Mouse (Mus musculus): ENCODE results near the gene Olfr1501.

DNA sequence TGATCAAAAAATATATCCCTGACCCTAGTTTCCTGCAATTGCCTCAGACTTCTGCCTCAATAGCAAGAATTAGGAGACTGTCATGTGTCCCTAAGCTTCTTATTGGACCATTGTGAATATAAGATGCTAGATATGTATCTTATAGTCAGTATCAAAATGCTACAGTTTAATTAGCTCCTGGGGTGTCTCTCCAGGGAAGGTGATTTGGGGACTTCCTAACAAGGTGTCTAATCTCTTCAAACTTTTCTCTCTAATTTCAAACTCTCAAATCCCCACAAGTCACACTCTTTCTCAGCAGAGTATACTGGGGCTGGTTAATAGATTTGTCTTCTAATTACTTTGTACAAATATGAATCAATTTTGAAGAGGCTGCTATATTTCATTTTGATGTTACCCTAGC, 52.4 kb downstream of the Olfr1501 start, which contains the start of gene Olfr1497:
- no peak for TF ChIP-seq CTCF (conservative IDR thresholded peaks at IDR 0.05; ENCODE audit: low read length)
- no peak for TF ChIP-seq NANOG (IDR thresholded peaks at IDR 0.05; ENCODE audit: borderline replicate concordance, low read length)
